Mouse (Mus musculus): ENCODE results near the gene Prr5l. TPM values are rescaled to one million over a fixed set of nuclear protein-coding genes. Genes with fewer than 3 reads are reported as not detected.

The Prr5l gene
- polyA plus RNA-seq, 1 experiment from 2014 or later, result 3.8 TPM

DNA sequence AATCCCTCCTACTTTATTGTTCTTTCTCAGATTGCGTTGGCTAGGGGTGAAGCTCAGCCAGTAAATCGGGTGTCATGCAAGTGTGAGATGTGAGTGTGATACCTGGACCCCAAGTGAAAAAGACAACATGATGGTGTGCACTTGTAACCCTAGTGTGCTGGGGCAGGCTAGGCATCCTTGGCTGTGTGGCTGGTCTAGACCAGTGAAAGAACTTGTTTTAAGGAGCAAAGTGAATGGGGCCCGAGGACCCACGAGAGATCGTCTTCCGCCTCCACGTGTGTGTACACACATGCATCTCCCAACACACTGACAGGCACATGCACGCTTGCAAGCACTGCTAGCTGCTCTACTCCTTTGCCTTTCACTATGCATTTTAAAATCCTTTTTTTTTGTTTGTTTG, 6.1 kb upstream of the Prr5l start:
- Histone ChIP-seq H3K27ac (replicated peaks) (no peak overlapping the region), H3K9ac (ENCODE audit: low read length) (no peak overlapping the region), H3K9me3 (ENCODE audit: control insufficient read depth, low read length) (no peaks in the 10 kb centered on the region), H3K4me2 (replicated peaks; ENCODE audit: low read depth) (no peak overlapping the region), H3K36me3 (ENCODE audit: control insufficient read depth, insufficient read depth, low read length) (no peaks in the 10 kb centered on the region), H3K4me3 (ENCODE audit: low read depth, low read length) (no peak overlapping the region), H3K27me3 (ENCODE audit: control insufficient read depth, insufficient read depth, low read length) (no peaks in the 10 kb centered on the region), H3K4me1 (replicated peaks; ENCODE audit: control insufficient read depth, insufficient read depth) (peaks cover 6% of the 10 kb centered on the region)
- TF ChIP-seq CTCF (IDR thresholded peaks at IDR 0.05; ENCODE audit: low read depth), result no peak
- TF ChIP-seq EP300 (optimal IDR thresholded peaks at IDR 0.05), result no peak
- ATAC-seq (ENCODE audit: low FRiP score, low TSS enrichment) (no peak), DNase-seq (ENCODE audit: low spot score) (no peak)
- WGBS, result 92% methylated on average over 8 of the region's 8 CpGs

DNA sequence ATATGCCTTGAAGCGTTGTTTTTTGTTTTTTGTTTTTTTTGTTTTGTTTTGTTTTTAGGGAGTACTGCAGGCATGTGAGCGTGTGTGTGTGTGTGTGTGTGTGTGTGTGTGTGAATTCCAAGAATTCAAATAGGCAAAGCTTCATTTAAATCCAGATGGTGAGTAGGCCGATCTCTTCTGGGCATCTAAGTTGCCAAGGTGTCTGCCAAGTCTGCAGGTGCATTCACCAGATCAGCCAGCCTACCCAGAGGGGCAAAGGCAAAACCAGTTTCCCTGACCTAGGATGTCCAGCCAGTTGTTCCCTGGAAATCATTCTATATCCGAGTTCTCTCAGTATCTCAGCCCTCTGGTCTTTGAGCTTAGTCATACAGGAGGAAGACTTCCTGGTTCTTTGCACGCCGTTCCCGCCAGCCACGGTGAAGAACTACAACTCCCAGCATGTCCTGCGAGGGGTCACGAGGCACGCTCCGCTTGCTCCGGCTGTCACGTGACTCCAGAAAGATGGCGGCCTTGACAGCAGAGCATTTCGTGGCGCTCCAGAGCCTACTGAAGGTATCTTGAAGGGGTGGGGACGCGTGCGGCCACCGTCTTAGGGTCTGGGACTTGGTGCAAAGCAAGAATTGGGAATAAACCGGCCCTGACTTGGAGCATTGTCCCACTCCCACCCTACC, 3.1 kb upstream of the Prr5l start, which contains the start of gene Commd9:
TSS of gene Commd9 (plus strand) at position 480 of the 671 bp plus-strand sequence.
- ATAC-seq (ENCODE audit: low FRiP score, low TSS enrichment) (peak; percentile 99), DNase-seq (ENCODE audit: low spot score) (peak; percentile 97)
- TF ChIP-seq CTCF (IDR thresholded peaks at IDR 0.05; ENCODE audit: low read depth) (peak; percentile 20; the same call in 1 of the 2 replicates), EP300 (optimal IDR thresholded peaks at IDR 0.05) (no peak)
- peaks cover 6% of the 10 kb centered on the region for H3K4me1 ChIP-seq (replicated peaks; ENCODE audit: control insufficient read depth, insufficient read depth)
- H3K9ac ChIP-seq (ENCODE audit: low read length), result peak within 1 kb of the TSS; percentile 69
- H3K9me3 ChIP-seq (ENCODE audit: control insufficient read depth, low read length), result no peaks in the 10 kb centered on the region
- H3K36me3 ChIP-seq (ENCODE audit: control insufficient read depth, insufficient read depth, low read length), result no peaks in the 10 kb centered on the region
- WGBS, result 13% methylated on average over 22 of the region's 22 CpGs
- peak within 1 kb of the TSS; percentile 66 for H3K4me3 ChIP-seq (ENCODE audit: low read depth, low read length)
- H3K27ac ChIP-seq (replicated peaks), result 0 out of 2 replicates have a peak within 1 kb of the TSS, but pooled peaks have one; percentile 30
- no peaks in the 10 kb centered on the region for H3K27me3 ChIP-seq (ENCODE audit: control insufficient read depth, insufficient read depth, low read length)
- peak within 1 kb of the TSS; percentile 70 for H3K4me2 ChIP-seq (replicated peaks; ENCODE audit: low read depth)

DNA sequence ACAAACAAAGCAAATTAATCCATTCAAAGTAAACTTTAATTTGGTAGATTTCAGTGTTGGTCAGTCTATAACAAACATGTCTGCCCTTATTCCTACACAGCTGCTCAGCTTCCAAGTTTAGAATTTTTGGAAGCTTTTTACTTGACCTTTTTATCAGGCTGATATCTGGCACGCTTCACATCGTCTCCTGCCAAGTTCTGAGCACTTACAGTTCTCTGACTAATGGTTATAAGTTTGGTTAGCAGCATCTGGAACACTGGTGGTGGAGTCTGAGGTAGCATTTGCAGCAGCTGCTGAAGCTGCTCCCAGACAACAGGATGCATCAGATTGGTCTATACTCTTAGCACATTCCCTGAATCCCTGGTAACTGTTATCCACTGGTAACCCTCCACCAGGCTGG, 1.5 kb upstream of the Prr5l start:
- Histone ChIP-seq H3K27ac (replicated peaks) (no peak overlapping the region), H3K9ac (ENCODE audit: low read length) (no peak overlapping the region), H3K4me1 (replicated peaks; ENCODE audit: control insufficient read depth, insufficient read depth) (peaks cover 6% of the 10 kb centered on the region), H3K4me3 (ENCODE audit: low read depth, low read length) (no peak overlapping the region), H3K27me3 (ENCODE audit: control insufficient read depth, insufficient read depth, low read length) (no peaks in the 10 kb centered on the region), H3K4me2 (replicated peaks; ENCODE audit: low read depth) (no peak overlapping the region), H3K9me3 (ENCODE audit: control insufficient read depth, low read length) (no peaks in the 10 kb centered on the region), H3K36me3 (ENCODE audit: control insufficient read depth, insufficient read depth, low read length) (no peaks in the 10 kb centered on the region)
- ATAC-seq (ENCODE audit: low FRiP score, low TSS enrichment) (no peak), DNase-seq (ENCODE audit: low spot score) (no peak)
- TF ChIP-seq EP300 (optimal IDR thresholded peaks at IDR 0.05) (no peak), CTCF (IDR thresholded peaks at IDR 0.05; ENCODE audit: low read depth) (no peak)
- WGBS, result 40% methylated on average over 2 of the region's 2 CpGs

DNA sequence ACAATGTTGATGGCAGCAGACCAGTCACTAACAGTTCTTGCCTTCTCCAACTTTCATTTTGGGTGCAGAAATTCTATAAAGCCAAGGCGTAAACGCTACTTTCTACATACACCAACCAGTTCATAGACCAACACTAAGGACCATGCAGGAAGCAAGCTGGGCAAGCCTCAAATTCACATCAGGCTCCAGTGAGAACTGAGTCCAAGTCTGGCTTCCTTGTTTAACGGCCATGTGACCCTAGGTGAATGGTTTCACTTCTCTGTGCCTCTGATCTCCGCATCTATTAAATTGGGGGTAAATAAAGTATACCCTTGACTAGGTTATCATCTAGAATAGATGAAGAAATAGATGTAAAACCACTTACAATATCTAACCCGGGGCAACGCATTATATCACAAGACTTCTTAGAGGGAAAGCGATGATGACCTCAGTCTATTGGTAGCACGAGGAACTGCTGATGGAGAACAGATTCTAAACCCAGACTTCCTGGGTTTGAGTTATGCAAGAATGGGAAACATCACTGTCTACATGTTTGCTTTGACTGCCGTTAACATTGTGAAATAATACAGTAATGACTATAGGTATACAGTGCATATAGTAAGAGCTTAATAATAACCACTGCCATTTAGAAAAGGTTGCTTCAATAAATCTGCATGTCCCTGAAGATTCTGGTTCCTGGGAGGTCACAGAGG, 1.2 kb downstream of the Prr5l start:
- no peak for ATAC-seq (ENCODE audit: low FRiP score, low TSS enrichment)
- H3K27ac ChIP-seq (replicated peaks), result no peak overlapping the region
- no peak overlapping the region for H3K4me3 ChIP-seq (ENCODE audit: low read depth, low read length)
- 80% methylated on average over 9 of the region's 9 CpGs for WGBS
- H3K36me3 ChIP-seq (ENCODE audit: control insufficient read depth, insufficient read depth, low read length), result no peaks in the 10 kb centered on the region
- no peak for TF ChIP-seq EP300 (optimal IDR thresholded peaks at IDR 0.05)
- TF ChIP-seq CTCF (IDR thresholded peaks at IDR 0.05; ENCODE audit: low read depth), result no peak
- no peaks in the 10 kb centered on the region for H3K9me3 ChIP-seq (ENCODE audit: control insufficient read depth, low read length)
- H3K4me2 ChIP-seq (replicated peaks; ENCODE audit: low read depth), result no peak overlapping the region
- no peak overlapping the region for H3K9ac ChIP-seq (ENCODE audit: low read length)
- no peaks in the 10 kb centered on the region for H3K27me3 ChIP-seq (ENCODE audit: control insufficient read depth, insufficient read depth, low read length)
- no peak for DNase-seq (ENCODE audit: low spot score)
- H3K4me1 ChIP-seq (replicated peaks; ENCODE audit: control insufficient read depth, insufficient read depth), result peaks cover 2% of the 10 kb centered on the region

DNA sequence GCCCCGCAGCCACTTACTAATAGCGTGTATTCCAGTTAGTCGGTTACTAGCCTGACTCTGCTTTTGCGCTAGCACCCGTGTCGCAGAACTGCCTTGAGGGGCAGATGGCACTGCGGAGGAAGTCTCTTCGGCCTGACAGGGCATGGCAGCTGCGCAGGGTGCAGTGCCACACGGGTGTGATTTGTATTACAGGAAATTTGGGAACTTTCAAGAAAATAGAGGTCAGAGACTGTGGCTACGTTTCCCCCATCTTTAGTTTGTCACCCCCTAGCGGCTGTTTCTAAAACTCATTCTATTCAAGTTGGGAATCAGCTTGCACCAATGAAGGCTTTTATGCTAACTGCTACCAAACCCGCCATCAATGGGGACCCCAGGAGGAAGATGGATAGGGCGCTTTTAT, 11.6 kb downstream of the Prr5l start:
- TF ChIP-seq EP300 (optimal IDR thresholded peaks at IDR 0.05), result no peak
- peak; percentile 79 for TF ChIP-seq CTCF (IDR thresholded peaks at IDR 0.05; ENCODE audit: low read depth)
- H3K9me3 ChIP-seq (ENCODE audit: control insufficient read depth, low read length), result no peaks in the 10 kb centered on the region
- H3K27ac ChIP-seq (replicated peaks), result no peak overlapping the region
- no peak for ATAC-seq (ENCODE audit: low FRiP score, low TSS enrichment)
- WGBS, result 25% methylated on average over 14 of the region's 14 CpGs
- no peaks in the 10 kb centered on the region for H3K4me1 ChIP-seq (replicated peaks; ENCODE audit: control insufficient read depth, insufficient read depth)
- peak overlapping the region; percentile 5; the same call in 1 of the 2 replicates for H3K4me2 ChIP-seq (replicated peaks; ENCODE audit: low read depth)
- no peak overlapping the region for H3K4me3 ChIP-seq (ENCODE audit: low read depth, low read length)
- H3K27me3 ChIP-seq (ENCODE audit: control insufficient read depth, insufficient read depth, low read length), result no peaks in the 10 kb centered on the region
- peak; percentile 18 for DNase-seq (ENCODE audit: low spot score)
- no peak overlapping the region for H3K9ac ChIP-seq (ENCODE audit: low read length)
- no peaks in the 10 kb centered on the region for H3K36me3 ChIP-seq (ENCODE audit: control insufficient read depth, insufficient read depth, low read length)

DNA sequence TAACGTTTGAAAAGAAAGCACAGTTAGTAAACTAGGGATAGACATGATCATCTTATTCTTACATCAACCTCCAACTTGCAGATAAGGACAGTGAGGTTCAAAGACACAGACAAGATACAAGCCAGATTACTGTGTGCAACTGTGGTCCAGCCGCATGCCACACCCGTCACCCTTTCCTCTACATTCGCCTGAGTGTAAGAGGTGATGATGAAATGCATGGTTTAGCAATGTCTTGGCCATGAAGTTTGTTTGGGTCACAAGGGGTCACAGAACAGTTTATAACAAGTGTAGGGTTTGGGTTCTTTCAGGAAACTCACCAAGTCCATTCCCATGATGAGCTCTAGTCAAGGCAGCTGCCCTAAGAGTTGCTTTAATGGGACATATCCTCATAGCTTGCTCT, 14.1 kb downstream of the Prr5l start:
- no peaks in the 10 kb centered on the region for H3K27me3 ChIP-seq (ENCODE audit: control insufficient read depth, insufficient read depth, low read length)
- H3K4me1 ChIP-seq (replicated peaks; ENCODE audit: control insufficient read depth, insufficient read depth), result no peaks in the 10 kb centered on the region
- 81% methylated on average over 4 of the region's 4 CpGs for WGBS
- H3K4me2 ChIP-seq (replicated peaks; ENCODE audit: low read depth), result no peak overlapping the region
- H3K9me3 ChIP-seq (ENCODE audit: control insufficient read depth, low read length), result no peaks in the 10 kb centered on the region
- no peak overlapping the region for H3K27ac ChIP-seq (replicated peaks)
- TF ChIP-seq CTCF (IDR thresholded peaks at IDR 0.05; ENCODE audit: low read depth), result no peak
- TF ChIP-seq EP300 (optimal IDR thresholded peaks at IDR 0.05), result no peak
- no peaks in the 10 kb centered on the region for H3K36me3 ChIP-seq (ENCODE audit: control insufficient read depth, insufficient read depth, low read length)
- no peak for ATAC-seq (ENCODE audit: low FRiP score, low TSS enrichment)
- no peak for DNase-seq (ENCODE audit: low spot score)
- H3K4me3 ChIP-seq (ENCODE audit: low read depth, low read length), result no peak overlapping the region
- no peak overlapping the region for H3K9ac ChIP-seq (ENCODE audit: low read length)
